Mouse (Mus musculus): ENCODE measurements around the gene Scarb2.

DNA sequence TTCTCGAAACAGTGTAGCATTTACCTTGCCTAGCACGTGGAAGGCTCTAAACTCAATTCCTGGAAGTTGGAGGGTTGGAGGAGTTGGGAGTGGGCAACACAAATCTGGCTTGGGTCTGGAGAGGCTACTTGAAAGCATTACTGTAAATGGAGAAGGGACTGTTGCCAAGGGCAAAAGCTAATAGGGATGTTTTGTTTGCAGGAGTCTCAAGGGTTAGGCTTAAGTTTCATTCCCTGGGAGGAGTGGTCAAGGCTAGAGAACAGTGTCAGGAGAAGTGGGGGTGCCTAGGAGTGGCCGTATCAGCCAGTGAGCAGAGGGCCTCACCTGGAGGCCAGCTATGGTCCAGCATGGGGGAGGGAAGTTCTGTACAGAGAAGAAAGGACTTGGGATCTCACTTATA lies 18.2 kb downstream of the Scarb2 start:
- TF ChIP-seq CTCF (IDR thresholded peaks at IDR 0.05; ENCODE audit: control insufficient read depth, insufficient read depth, low read length) (no peak), POLR2A (IDR thresholded peaks at IDR 0.05; ENCODE audit: borderline replicate concordance, control insufficient read depth, low read depth, low read length) (no peak)
